Mouse (Mus musculus): ENCODE data around the gene Fam222b. TPM values are rescaled to one million over a fixed set of nuclear protein-coding genes. Genes with fewer than 3 reads are reported as not detected.
"Not testable (repeated sequence)": the region's sequence is repeated elsewhere in the genome, so short reads cannot be mapped to it uniquely, and the experiment has no call there.

Fam222b gene
- polyA plus RNA-seq, 2 experiments, result 11.7 to 13.3 TPM

- no peak for ATAC-seq (ENCODE audit: low FRiP score, low read depth)
- Histone ChIP-seq H3K4me1 (ENCODE audit: control insufficient read depth, insufficient read depth, low read length) (no peaks in the 10 kb centered on the region), H3K4me2 (replicated peaks; ENCODE audit: low read depth, low read length, severe bottlenecking) (no peak overlapping the region), H3K27ac (replicated peaks; ENCODE audit: low read depth, low read length) (no peak overlapping the region), H3K36me3 (ENCODE audit: control insufficient read depth, insufficient read depth, low read length) (no peaks in the 10 kb centered on the region; the same call in 1 of the 2 replicates), H3K9ac (ENCODE audit: low read depth, low read length, severe bottlenecking) (no peak overlapping the region), H3K9me3 (ENCODE audit: control insufficient read depth, low read length) (no peaks in the 10 kb centered on the region), H3K4me3 (replicated peaks; ENCODE audit: low read length) (no peak overlapping the region), H3K27me3 (ENCODE audit: control insufficient read depth, insufficient read depth, low read length) (no peaks in the 10 kb centered on the region)
- WGBS, result 71% methylated on average over 6 of the region's 6 CpGs
- DNase-seq (ENCODE audit: low spot score), result no peak
- TF ChIP-seq POLR2A (IDR thresholded peaks at IDR 0.05; ENCODE audit: borderline replicate concordance, extremely low read depth, insufficient read depth, insufficient read length), result no peak
Measured at GRCm38 (mm10) chr11:78133915-78134314, 39.5 kb downstream of the Fam222b start.

- no peaks in the 10 kb centered on the region for H3K27me3 ChIP-seq (ENCODE audit: control insufficient read depth, insufficient read depth, low read length)
- no peak overlapping the region for H3K9ac ChIP-seq (ENCODE audit: low read depth, low read length, severe bottlenecking)
- no peak overlapping the region for H3K4me2 ChIP-seq (replicated peaks; ENCODE audit: low read depth, low read length, severe bottlenecking)
- H3K9me3 ChIP-seq (ENCODE audit: control insufficient read depth, low read length), result no peaks in the 10 kb centered on the region
- no peaks in the 10 kb centered on the region; the same call in 1 of the 2 replicates for H3K36me3 ChIP-seq (ENCODE audit: control insufficient read depth, insufficient read depth, low read length)
- no peak overlapping the region for H3K27ac ChIP-seq (replicated peaks; ENCODE audit: low read depth, low read length)
- no peaks in the 10 kb centered on the region for H3K4me1 ChIP-seq (ENCODE audit: control insufficient read depth, insufficient read depth, low read length)
- TF ChIP-seq POLR2A (IDR thresholded peaks at IDR 0.05; ENCODE audit: borderline replicate concordance, extremely low read depth, insufficient read depth, insufficient read length), result no peak
- DNase-seq (ENCODE audit: low spot score) (no peak), ATAC-seq (ENCODE audit: low FRiP score, low read depth) (no peak)
- WGBS, result 71% methylated on average over 3 of the region's 3 CpGs
- H3K4me3 ChIP-seq (replicated peaks; ENCODE audit: low read length), result no peak overlapping the region
Measured at GRCm38 (mm10) chr11:78134344-78134743, 39.9 kb downstream of the Fam222b start.

GRCm38 (mm10) chr11:78135314-78135713, 40.9 kb downstream of the Fam222b start:
- 88% methylated on average over 7 of the region's 7 CpGs for WGBS
- DNase-seq (ENCODE audit: low spot score); H3K9ac ChIP-seq (ENCODE audit: low read depth, low read length, severe bottlenecking); H3K36me3 ChIP-seq (ENCODE audit: control insufficient read depth, insufficient read depth, low read length); H3K4me1 ChIP-seq (ENCODE audit: control insufficient read depth, insufficient read depth, low read length); H3K4me3 ChIP-seq (replicated peaks; ENCODE audit: low read length); H3K27me3 ChIP-seq (ENCODE audit: control insufficient read depth, insufficient read depth, low read length); H3K4me2 ChIP-seq (replicated peaks; ENCODE audit: low read depth, low read length, severe bottlenecking); H3K27ac ChIP-seq (replicated peaks; ENCODE audit: low read depth, low read length); ATAC-seq (ENCODE audit: low FRiP score, low read depth); H3K9me3 ChIP-seq (ENCODE audit: control insufficient read depth, low read length): not testable (repeated sequence)

GRCm38 (mm10) chr11:78136132-78136531, 41.7 kb downstream of the Fam222b start:
- 35% methylated on average over 1 of the region's 1 CpGs for WGBS
- no peak for DNase-seq (ENCODE audit: low spot score)

GRCm38 (mm10) chr11:78137584-78137983, 43.1 kb downstream of the Fam222b start:
- WGBS, result 84% methylated on average over 4 of the region's 4 CpGs

More at GRCm38 (mm10) chr11:78136132-78136531, 41.7 kb downstream of the Fam222b start:
- H3K27ac ChIP-seq (replicated peaks; ENCODE audit: low read depth, low read length), result no peak overlapping the region
- no peaks in the 10 kb centered on the region for H3K9me3 ChIP-seq (ENCODE audit: control insufficient read depth, low read length)
- H3K9ac ChIP-seq (ENCODE audit: low read depth, low read length, severe bottlenecking), result no peak overlapping the region
- H3K4me2 ChIP-seq (replicated peaks; ENCODE audit: low read depth, low read length, severe bottlenecking), result no peak overlapping the region
- TF ChIP-seq POLR2A (IDR thresholded peaks at IDR 0.05; ENCODE audit: borderline replicate concordance, extremely low read depth, insufficient read depth, insufficient read length), result no peak
- no peaks in the 10 kb centered on the region for H3K4me1 ChIP-seq (ENCODE audit: control insufficient read depth, insufficient read depth, low read length)
- H3K27me3 ChIP-seq (ENCODE audit: control insufficient read depth, insufficient read depth, low read length), result no peaks in the 10 kb centered on the region
- H3K4me3 ChIP-seq (replicated peaks; ENCODE audit: low read length), result no peak overlapping the region
- no peak for ATAC-seq (ENCODE audit: low FRiP score, low read depth)
- H3K36me3 ChIP-seq (ENCODE audit: control insufficient read depth, insufficient read depth, low read length), result 0 out of 2 replicates have a peak, but pooled peaks cover 3% of the 10 kb centered on the region

GRCm38 (mm10) chr11:78138023-78138422, 43.6 kb downstream of the Fam222b start:
- no peaks in the 10 kb centered on the region for H3K4me1 ChIP-seq (ENCODE audit: control insufficient read depth, insufficient read depth, low read length)
- 0 out of 2 replicates have a peak, but pooled peaks cover 4% of the 10 kb centered on the region for H3K36me3 ChIP-seq (ENCODE audit: control insufficient read depth, insufficient read depth, low read length)
- WGBS, result 86% methylated on average over 3 of the region's 3 CpGs
- H3K27me3 ChIP-seq (ENCODE audit: control insufficient read depth, insufficient read depth, low read length), result no peaks in the 10 kb centered on the region
- no peak for TF ChIP-seq POLR2A (IDR thresholded peaks at IDR 0.05; ENCODE audit: borderline replicate concordance, extremely low read depth, insufficient read depth, insufficient read length)
- no peaks in the 10 kb centered on the region for H3K9me3 ChIP-seq (ENCODE audit: control insufficient read depth, low read length)
- no peak overlapping the region for H3K4me2 ChIP-seq (replicated peaks; ENCODE audit: low read depth, low read length, severe bottlenecking)
- ATAC-seq (ENCODE audit: low FRiP score, low read depth) (no peak), DNase-seq (ENCODE audit: low spot score) (no peak)
- H3K9ac ChIP-seq (ENCODE audit: low read depth, low read length, severe bottlenecking), result no peak overlapping the region
- no peak overlapping the region for H3K27ac ChIP-seq (replicated peaks; ENCODE audit: low read depth, low read length)
- H3K4me3 ChIP-seq (replicated peaks; ENCODE audit: low read length), result no peak overlapping the region

More at GRCm38 (mm10) chr11:78137584-78137983, 43.1 kb downstream of the Fam222b start:
- Histone ChIP-seq H3K9ac (ENCODE audit: low read depth, low read length, severe bottlenecking) (no peak overlapping the region), H3K36me3 (ENCODE audit: control insufficient read depth, insufficient read depth, low read length) (0 out of 2 replicates have a peak, but pooled peaks cover 3% of the 10 kb centered on the region), H3K4me3 (replicated peaks; ENCODE audit: low read length) (no peak overlapping the region), H3K9me3 (ENCODE audit: control insufficient read depth, low read length) (no peaks in the 10 kb centered on the region), H3K4me1 (ENCODE audit: control insufficient read depth, insufficient read depth, low read length) (no peaks in the 10 kb centered on the region), H3K27ac (replicated peaks; ENCODE audit: low read depth, low read length) (no peak overlapping the region), H3K27me3 (ENCODE audit: control insufficient read depth, insufficient read depth, low read length) (no peaks in the 10 kb centered on the region), H3K4me2 (replicated peaks; ENCODE audit: low read depth, low read length, severe bottlenecking) (no peak overlapping the region)
- ATAC-seq (ENCODE audit: low FRiP score, low read depth) (no peak), DNase-seq (ENCODE audit: low spot score) (no peak)
- no peak for TF ChIP-seq POLR2A (IDR thresholded peaks at IDR 0.05; ENCODE audit: borderline replicate concordance, extremely low read depth, insufficient read depth, insufficient read length)

All from limb, embryonic 14.5 days (tissue).